Mouse (Mus musculus) lung, embryonic 16.5 days (tissue): Measurements from ENCODE around the gene Gli1. TPM values are rescaled to one million over a fixed set of nuclear protein-coding genes. Genes with fewer than 3 reads are reported as not detected.
A peak's percentile ranks its signal among the peaks of the same experiment; 100 is the strongest.

Experiments used
- ATAC-seq: fragments of 200-750 bp; cut with Nextera tagmentation; 2 replicates; pipeline ENCODE4 v1.8.0; 2017; ENCODE audit warnings: low read depth, mild to moderate bottlenecking, moderate library complexity
- H3K27ac ChIP-seq: fragments of 300-500 bp; sonication (generic); 2 replicates; pipeline ENCODE4 v1.5.1; 2014; ENCODE audit warnings: mild to moderate bottlenecking, control low read depth, low read length
- H3K27me3 ChIP-seq: fragments of 300-500 bp; sonication (generic); 2 replicates; pipeline ENCODE4 v1.6.1; 2014; ENCODE audit warnings: low read depth, low read length, mixed read lengths; ENCODE audit not compliant: control insufficient read depth, insufficient read depth
- H3K36me3 ChIP-seq: fragments of 300-500 bp; sonication (generic); 2 replicates; pipeline ENCODE4 v1.6.1; 2014; ENCODE audit warnings: low read length; ENCODE audit not compliant: control insufficient read depth, insufficient read depth
- H3K4me1 ChIP-seq: fragments of 300-500 bp; sonication (generic); replicated peaks from 2 replicates; pipeline ENCODE4 v1.6.1; 2014; ENCODE audit warnings: low read length, mixed read lengths; ENCODE audit not compliant: control insufficient read depth, insufficient read depth
- H3K4me2 ChIP-seq: fragments of 300-500 bp; sonication (generic); 2 replicates; pipeline ENCODE4 v1.6.1; 2014; ENCODE audit warnings: low read depth, low read length, control low read depth
- H3K4me3 ChIP-seq: fragments of 300-500 bp; sonication (generic); 2 replicates; pipeline ENCODE4 v1.5.1; 2014; ENCODE audit warnings: mild to moderate bottlenecking, low read length, control low read depth
- H3K9ac ChIP-seq: fragments of 300-500 bp; sonication (generic); 2 replicates; pipeline ENCODE4 v1.6.1; 2014; ENCODE audit warnings: low read length, control low read depth
- H3K9me3 ChIP-seq: fragments of 300-500 bp; sonication (generic); 2 replicates; pipeline ENCODE4 v1.6.1; 2016; ENCODE audit warnings: low read length; ENCODE audit not compliant: control insufficient read depth
- WGBS: fragments of 180-500 bp; shearing (Covaris S2); extraction: QIAGEN DNeasy Blood & Tissue Kit; methylation state at CpG from one replicate; pipeline ENCODE4 v1.1.7; 2014; 5-methylcytosine and 5-hydroxymethylcytosine counted together
- polyA plus RNA-seq: library from polyadenylated mRNA; unstranded; fragments of >200 nt; fragmentation: Nextera tagmentation; extraction: Ambion mirVana; gene quantifications from 2 replicates; pipeline ENCODE4 v1.2.1, GENCODE M21; 2015

Gene Gli1
- polyA plus RNA-seq, 1 experiment from 2014 or later = 10.5 TPM

- H3K27me3 ChIP-seq = no peaks in the 10 kb centered on the region
- no peak overlapping the region for H3K4me2 ChIP-seq
- 91% methylated on average over 11 of the region's 11 CpGs for whole genome bisulfite sequencing
- no peak overlapping the region for H3K4me3 ChIP-seq
- no peak overlapping the region for H3K9ac ChIP-seq
- no peaks in the 10 kb centered on the region for H3K4me1 ChIP-seq
- H3K36me3 ChIP-seq = peaks cover 67% of the 10 kb centered on the region
- ATAC-seq = no peak
- no peak overlapping the region for H3K27ac ChIP-seq
- H3K9me3 ChIP-seq = no peaks in the 10 kb centered on the region
Measured at GRCm38 (mm10) chr10:127303136-127303535, 38.6 kb downstream of the Gli1 start.

DNA sequence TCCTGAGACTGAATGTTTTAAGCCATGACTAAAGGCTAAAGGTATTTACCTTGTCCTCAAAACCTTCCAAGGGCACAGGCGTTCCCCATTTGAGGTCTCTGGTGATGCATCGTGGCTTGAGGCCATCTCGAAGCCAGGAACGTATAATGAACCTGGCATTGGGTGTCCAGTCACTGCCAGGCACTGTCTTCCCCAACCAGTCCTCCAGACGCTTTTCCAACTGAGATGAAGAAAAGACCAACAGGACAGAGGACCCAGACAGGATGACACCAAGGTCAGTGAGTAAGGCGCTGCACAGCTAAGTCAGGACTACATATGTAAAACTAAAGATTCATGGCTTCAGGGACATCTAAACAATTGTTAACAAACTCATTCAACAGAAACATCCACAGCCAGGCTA lies 41.4 kb downstream of the Gli1 start:
- Histone ChIP-seq H3K36me3 (peaks cover 65% of the 10 kb centered on the region), H3K27ac (no peak overlapping the region), H3K9me3 (no peaks in the 10 kb centered on the region), H3K9ac (no peak overlapping the region), H3K4me2 (no peak overlapping the region), H3K27me3 (no peaks in the 10 kb centered on the region), H3K4me1 (no peaks in the 10 kb centered on the region), H3K4me3 (no peak overlapping the region)
- no peak for ATAC-seq
- 94% methylated on average over 6 of the region's 6 CpGs for WGBS

- Histone ChIP-seq H3K4me2 (no peak overlapping the region), H3K27ac (no peak overlapping the region), H3K4me3 (no peak overlapping the region), H3K27me3 (no peaks in the 10 kb centered on the region), H3K9me3 (no peaks in the 10 kb centered on the region), H3K36me3 (peaks cover 57% of the 10 kb centered on the region), H3K9ac (no peak overlapping the region), H3K4me1 (peaks cover 9% of the 10 kb centered on the region)
- ATAC-seq = no peak
- 83% methylated on average over 16 of the region's 16 CpGs for WGBS
Measured at GRCm38 (mm10) chr10:127297015-127297871, 44.5 kb downstream of the Gli1 start.

DNA sequence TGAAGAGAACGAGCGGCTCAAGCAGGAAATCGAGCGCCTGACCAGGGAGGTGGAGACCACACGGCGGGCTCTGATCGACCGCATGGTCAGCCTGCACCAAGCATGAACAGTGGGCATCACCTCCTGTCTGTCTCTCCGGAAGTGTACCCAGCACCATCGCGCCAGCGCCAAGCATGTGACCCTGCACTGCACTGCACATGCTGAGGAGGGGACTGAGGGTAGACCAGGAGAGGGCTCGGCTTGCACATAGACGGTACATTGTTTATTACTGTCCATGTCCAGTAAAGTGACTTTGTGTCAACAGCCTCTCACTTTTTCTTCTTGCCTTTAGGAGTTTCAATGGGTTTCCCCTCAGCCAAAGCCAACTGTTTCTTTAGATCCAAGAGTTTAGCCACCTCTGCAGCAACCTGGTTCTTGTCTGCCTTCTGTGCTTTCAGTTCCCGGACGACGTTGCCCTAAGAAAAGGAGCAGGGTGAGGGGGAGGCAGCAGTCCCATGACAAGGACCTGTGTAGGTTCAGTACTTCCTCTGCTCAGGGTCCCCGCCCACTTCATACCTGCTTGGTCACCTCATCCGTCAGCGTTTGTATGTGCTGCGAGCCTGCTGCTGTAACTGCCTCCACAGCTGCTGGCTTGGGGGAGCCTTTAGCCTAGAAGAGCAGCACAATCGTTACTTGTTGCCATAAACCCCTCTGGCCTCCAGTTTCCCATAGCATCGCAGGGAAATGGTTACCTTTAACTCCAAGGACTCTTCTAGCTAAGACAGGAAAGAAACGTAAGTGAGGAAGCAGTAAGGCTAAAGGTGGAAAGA lies 45.6 kb downstream of the Gli1 start:
- WGBS = 85% methylated on average over 24 of the region's 24 CpGs
- peaks cover 18% of the 10 kb centered on the region for H3K4me1 ChIP-seq
- peaks cover 48% of the 10 kb centered on the region for H3K36me3 ChIP-seq
- no peak overlapping the region for H3K27ac ChIP-seq
- ATAC-seq = no peak
- H3K9me3 ChIP-seq = no peaks in the 10 kb centered on the region
- no peak overlapping the region for H3K4me2 ChIP-seq
- H3K4me3 ChIP-seq = no peak overlapping the region
- H3K9ac ChIP-seq = no peak overlapping the region
- no peaks in the 10 kb centered on the region for H3K27me3 ChIP-seq

DNA sequence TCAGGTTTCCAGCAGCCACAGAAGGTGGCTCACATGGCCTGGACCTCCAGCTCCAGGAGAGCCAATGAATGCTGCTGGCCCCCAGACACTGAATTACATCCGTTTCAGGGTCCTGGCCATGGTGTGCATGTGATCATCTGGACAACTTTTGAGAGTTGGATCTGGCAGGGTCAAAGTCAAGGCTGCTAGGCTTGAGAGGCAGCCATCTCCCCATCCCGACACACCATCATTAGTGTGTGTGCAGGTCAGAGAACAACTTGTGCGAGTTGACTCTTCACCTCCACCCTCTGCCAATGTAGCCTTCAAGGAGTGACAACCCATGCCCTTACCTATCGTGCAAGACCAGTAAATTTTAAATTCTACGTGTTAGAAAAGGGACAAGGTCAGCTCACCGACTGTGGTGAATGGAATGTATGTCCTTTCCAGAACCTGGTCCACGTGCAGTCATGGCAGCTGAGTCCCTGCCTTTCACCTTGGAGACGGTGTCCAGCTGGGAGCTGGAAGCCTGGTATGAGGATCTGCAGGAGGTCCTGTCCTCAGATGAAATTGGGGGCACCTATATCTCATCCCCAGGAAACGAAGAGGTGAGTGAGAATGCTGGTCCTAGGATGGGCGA lies 46.8 kb downstream of the Gli1 start:
- H3K27me3 ChIP-seq = no peaks in the 10 kb centered on the region
- no peak overlapping the region for H3K27ac ChIP-seq
- no peak overlapping the region for H3K4me2 ChIP-seq
- H3K36me3 ChIP-seq = peaks cover 44% of the 10 kb centered on the region
- WGBS = 88% methylated on average over 10 of the region's 10 CpGs
- H3K9me3 ChIP-seq = no peaks in the 10 kb centered on the region
- H3K9ac ChIP-seq = no peak overlapping the region
- no peak for ATAC-seq
- no peak overlapping the region for H3K4me3 ChIP-seq
- H3K4me1 ChIP-seq = peaks cover 18% of the 10 kb centered on the region

GRCm38 (mm10) chr10:127293590-127294113 lies 48.1 kb downstream of the Gli1 start:
- ATAC-seq = no peak
- H3K9ac ChIP-seq = no peak overlapping the region
- peaks cover 36% of the 10 kb centered on the region for H3K36me3 ChIP-seq
- H3K4me3 ChIP-seq = no peak overlapping the region
- no peak overlapping the region for H3K27ac ChIP-seq
- peaks cover 22% of the 10 kb centered on the region for H3K4me1 ChIP-seq
- WGBS = 88% methylated on average over 3 of the region's 3 CpGs
- no peaks in the 10 kb centered on the region for H3K9me3 ChIP-seq
- no peaks in the 10 kb centered on the region for H3K27me3 ChIP-seq
- H3K4me2 ChIP-seq = no peak overlapping the region

- H3K9ac ChIP-seq = no peak overlapping the region; the same call in 1 of the 2 replicates
- 56% methylated on average over 6 of the region's 6 CpGs for WGBS
- H3K4me3 ChIP-seq = peak overlapping the region; percentile 15; the same call in 1 of the 2 replicates
- no peak for ATAC-seq
- H3K27ac ChIP-seq = peak overlapping the region; percentile 32
- peaks cover 22% of the 10 kb centered on the region for H3K4me1 ChIP-seq
- H3K36me3 ChIP-seq = peaks cover 36% of the 10 kb centered on the region
- peak overlapping the region; percentile 75; the same call in 1 of the 2 replicates for H3K4me2 ChIP-seq
- H3K27me3 ChIP-seq = no peaks in the 10 kb centered on the region
- no peaks in the 10 kb centered on the region for H3K9me3 ChIP-seq
Measured at GRCm38 (mm10) chr10:127292987-127293538, 48.7 kb downstream of the Gli1 start.

GRCm38 (mm10) chr10:127291881-127292638 lies 49.7 kb downstream of the Gli1 start:
- Histone ChIP-seq H3K4me1 (peaks cover 31% of the 10 kb centered on the region), H3K9ac (peak overlapping the region; percentile 84)
- no peak for ATAC-seq

More at GRCm38 (mm10) chr10:127291881-127292638, 49.7 kb downstream of the Gli1 start:
- H3K27ac ChIP-seq = peak overlapping the region; percentile 94; the same call in 1 of the 2 replicates
- no peaks in the 10 kb centered on the region for H3K9me3 ChIP-seq
- peaks cover 29% of the 10 kb centered on the region for H3K36me3 ChIP-seq
- no peaks in the 10 kb centered on the region for H3K27me3 ChIP-seq
- WGBS = 22% methylated on average over 5 of the region's 5 CpGs
- peak overlapping the region; percentile 75 for H3K4me2 ChIP-seq
- peak overlapping the region; percentile 84 for H3K4me3 ChIP-seq
